Mouse (Mus musculus) brain, embryonic 14.5 days (tissue): ENCODE results near the gene Nt5c2.

Experiments used
- CTCF ChIP-seq: fragments of 200-500 bp; IDR thresholded peaks from 2 replicates; pipeline ENCODE4 v1.5.1; 2012; ENCODE audit warnings: inconsistent platforms, mild to moderate bottlenecking, moderate library complexity, borderline replicate concordance; ENCODE audit not compliant: insufficient read depth, insufficient read length; ENCODE audit errors: extremely low read depth
- POLR2A ChIP-seq: fragments of 200-500 bp; IDR thresholded peaks from 2 replicates; pipeline ENCODE4 v1.6.1; 2012; ENCODE audit warnings: mild to moderate bottlenecking, inconsistent platforms, borderline replicate concordance; ENCODE audit not compliant: poor library complexity, insufficient read depth, insufficient read length, severe bottlenecking; ENCODE audit errors: extremely low read depth

DNA sequence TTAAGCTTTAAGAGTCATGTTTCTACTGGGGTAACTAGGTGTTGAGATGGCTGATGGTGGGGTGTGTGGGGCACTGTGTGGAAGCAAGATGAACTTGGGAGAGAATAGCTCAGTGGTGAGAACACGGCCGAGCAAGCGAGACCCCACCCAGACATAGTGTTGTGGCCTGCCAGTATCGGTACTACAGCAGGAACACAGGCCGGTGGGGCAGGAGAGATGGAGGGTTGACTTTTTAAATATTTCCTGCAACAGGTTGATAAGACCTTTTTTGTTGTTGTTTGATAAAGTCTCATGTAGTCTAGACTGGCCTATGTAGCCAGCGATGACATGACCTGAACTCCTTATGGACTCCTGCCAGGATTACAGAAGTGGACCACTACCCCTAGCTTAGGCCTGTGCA lies 114.2 kb downstream of the Nt5c2 start:
- no peak for TF ChIP-seq CTCF
- TF ChIP-seq POLR2A: no peak
